Comparison of ENCODE assay signal across 9 mouse cellular contexts in genomic region chr11:116731060-116731580, GRCm38 (mm10). TPM values are rescaled to one million over a fixed set of nuclear protein-coding genes. Genes with fewer than 3 reads are reported as not detected.
"Had no signal": no experiment of that assay in that cellular context is flagged by ENCODE, and none has a peak within 500 bp of the region (broad histone marks: within the 10 kb centered on the region; RNA-seq: fewer than 3 reads in every experiment).

No protein-coding gene starts in this region.

RNA-seq across cellular contexts. Expression of gene St6galnac1, which starts 44.2 kb away (rescaled TPM):
- polyA plus RNA-seq: neural tube, embryonic 13.5 days; neural tube, embryonic 14.5 days; neural tube, embryonic 15.5 days; stomach, embryonic 14.5 days; stomach, embryonic 15.5 days; stomach, embryonic 16.5 days; stomach, postnatal 0 days; thymus, postnatal 0 days; urinary bladder, adult 2 months had no signal
